Mouse (Mus musculus): ENCODE results near the gene Med14. TPM values are rescaled to one million over a fixed set of nuclear protein-coding genes. Genes with fewer than 3 reads are reported as not detected.

The Med14 gene
- polyA plus RNA-seq, 1 experiment from 2014 or later: 22.4 TPM

- no peak for ATAC-seq (ENCODE audit: low read depth)
- H3K36me3 ChIP-seq (ENCODE audit: control insufficient read depth, insufficient read depth, low read length): 0 out of 2 replicates have a peak, but pooled peaks cover 4% of the 10 kb centered on the region
- H3K27me3 ChIP-seq (replicated peaks; ENCODE audit: control insufficient read depth, insufficient read depth, low read length): no peaks in the 10 kb centered on the region
- no peak overlapping the region for H3K27ac ChIP-seq (replicated peaks; ENCODE audit: low read depth, low read length)
- no peaks in the 10 kb centered on the region for H3K9me3 ChIP-seq (ENCODE audit: control insufficient read depth, low read length)
- H3K4me1 ChIP-seq (ENCODE audit: control insufficient read depth, insufficient read depth, low read length): no peaks in the 10 kb centered on the region
- 55% methylated on average over 12 of the region's 12 CpGs for WGBS
- DNase-seq (ENCODE audit: low spot score): peak; percentile 30
- H3K4me2 ChIP-seq (ENCODE audit: low read depth, low read length): no peak overlapping the region
- no peak overlapping the region for H3K9ac ChIP-seq (ENCODE audit: low read depth, low read length)
- no peak overlapping the region for H3K4me3 ChIP-seq (ENCODE audit: low read depth, low read length)
Measured at GRCm38 (mm10) chrX:12645531-12646304, 116.2 kb downstream of the Med14 start.

- Histone ChIP-seq H3K4me3 (ENCODE audit: low read depth, low read length) (no peak overlapping the region), H3K27ac (replicated peaks; ENCODE audit: low read depth, low read length) (no peak overlapping the region), H3K4me1 (ENCODE audit: control insufficient read depth, insufficient read depth, low read length) (no peaks in the 10 kb centered on the region), H3K9me3 (ENCODE audit: control insufficient read depth, low read length) (no peaks in the 10 kb centered on the region), H3K27me3 (replicated peaks; ENCODE audit: control insufficient read depth, insufficient read depth, low read length) (no peaks in the 10 kb centered on the region), H3K9ac (ENCODE audit: low read depth, low read length) (no peak overlapping the region), H3K4me2 (ENCODE audit: low read depth, low read length) (no peak overlapping the region), H3K36me3 (ENCODE audit: control insufficient read depth, insufficient read depth, low read length) (0 out of 2 replicates have a peak, but pooled peaks cover 1% of the 10 kb centered on the region)
- no peak for ATAC-seq (ENCODE audit: low read depth)
- DNase-seq (ENCODE audit: low spot score): no peak
- 36% methylated on average over 2 of the region's 2 CpGs for WGBS
Measured at GRCm38 (mm10) chrX:12644976-12645375, 116.9 kb downstream of the Med14 start.

Other genes starting within 250 kb of the Med14 start
- gene Atp6ap2, start 174.3 kb downstream of the Med14 start, polyA plus RNA-seq (2014; fragmentation: Nextera tagmentation; extraction: Ambion mirVana): 77.6 and 77.7 TPM in 2 replicates
- 32.6 and 36.5 TPM in 2 replicates for gene 1810030O07Rik, start 88.4 kb downstream of the Med14 start, polyA plus RNA-seq (2014; fragmentation: Nextera tagmentation; extraction: Ambion mirVana)

Data from embryonic facial prominence, embryonic 14.5 days (tissue).